Mouse (Mus musculus) bone marrow, adult 2 months (tissue): Measurements from ENCODE around the gene Mrps6. TPM values are rescaled to one million over a fixed set of nuclear protein-coding genes. Genes with fewer than 3 reads are reported as not detected.
A peak's percentile ranks its signal among the peaks of the same experiment; 100 is the strongest.

Experiments
- H3K27ac ChIP-seq: fragments of 200-500 bp; 2 replicates; pipeline ENCODE4 v1.5.1; 2012; ENCODE audit warnings: low read depth, mild to moderate bottlenecking, control low read depth, inconsistent platforms, low read length; ENCODE audit not compliant: control insufficient read depth, poor library complexity, insufficient read depth
- H3K4me1 ChIP-seq: fragments of 200-500 bp; 2 replicates; pipeline ENCODE4 v1.6.1; 2011; ENCODE audit warnings: low read length; ENCODE audit not compliant: control insufficient read depth, insufficient read depth
- H3K4me3 ChIP-seq: fragments of 200-500 bp; replicated peaks from 2 replicates; pipeline ENCODE3; 2011; ENCODE audit warnings: mild to moderate bottlenecking, low read depth, low read length, control low read depth; ENCODE audit not compliant: control insufficient read depth
- CTCF ChIP-seq: fragments of 200-500 bp; IDR thresholded peaks from 2 replicates; pipeline ENCODE4 v1.5.1; 2011; ENCODE audit warnings: low read length, control low read depth; ENCODE audit not compliant: control insufficient read depth, insufficient read depth
- POLR2A ChIP-seq: fragments of 200-500 bp; IDR thresholded peaks from 2 replicates; pipeline ENCODE4 v1.6.1; 2011; ENCODE audit warnings: low read depth, mild to moderate bottlenecking, control low read depth, low read length, borderline replicate concordance; ENCODE audit not compliant: control insufficient read depth
- WGBS: fragments of 180-500 bp; shearing (Covaris S2); methylation state at CpG from one replicate; pipeline ENCODE4 v1.1.7; 2018; 5-methylcytosine and 5-hydroxymethylcytosine counted together
- polyA plus RNA-seq: library from polyadenylated mRNA; stranded (reverse); fragments of >200 nt; gene quantifications from 2 replicates; pipeline ENCODE4 v1.2.4, GENCODE M21; 2011; ENCODE audit warnings: low replicate concordance; ENCODE audit not compliant: missing spikeins, insufficient read depth, insufficient read length

Gene Mrps6
- polyA plus RNA-seq, 1 experiment, result 15.7 TPM

DNA sequence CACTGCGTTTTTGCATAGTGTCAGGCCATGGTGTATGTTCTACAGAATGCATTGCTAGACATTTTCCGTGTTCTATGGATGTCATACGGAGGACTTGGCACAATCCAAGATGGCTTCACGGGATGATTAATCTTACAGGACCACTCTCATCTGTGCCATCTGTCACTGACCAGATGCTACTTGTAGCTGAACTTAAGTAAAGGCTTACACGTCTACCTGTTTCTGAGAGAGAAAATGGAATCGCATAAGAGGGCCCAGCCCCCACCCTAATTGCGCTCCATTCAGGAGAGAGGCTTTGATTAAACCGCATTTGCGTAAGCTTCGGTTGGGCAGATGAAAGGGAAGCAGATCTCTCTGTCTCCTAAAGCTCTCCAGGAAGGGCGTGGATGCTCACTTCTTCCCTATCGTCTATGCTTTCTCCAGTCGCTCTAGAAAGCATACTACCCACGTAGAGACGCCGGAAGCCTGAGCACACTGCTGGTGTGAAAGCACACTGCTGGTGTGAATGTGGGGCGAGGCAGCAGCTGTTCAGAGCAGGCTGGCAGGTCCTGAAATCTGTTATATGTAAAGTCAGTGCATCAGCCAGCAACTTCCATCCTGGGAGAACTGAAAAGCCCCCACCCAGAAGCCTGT lies 62.9 kb downstream of the Mrps6 start:
- Histone ChIP-seq H3K4me3 (no peak overlapping the region), H3K27ac (no peak overlapping the region), H3K4me1 (no peaks in the 10 kb centered on the region)
- WGBS, result 86% methylated on average over 17 of the region's 17 CpGs
- no peak for TF ChIP-seq POLR2A
- TF ChIP-seq CTCF, result no peak

DNA sequence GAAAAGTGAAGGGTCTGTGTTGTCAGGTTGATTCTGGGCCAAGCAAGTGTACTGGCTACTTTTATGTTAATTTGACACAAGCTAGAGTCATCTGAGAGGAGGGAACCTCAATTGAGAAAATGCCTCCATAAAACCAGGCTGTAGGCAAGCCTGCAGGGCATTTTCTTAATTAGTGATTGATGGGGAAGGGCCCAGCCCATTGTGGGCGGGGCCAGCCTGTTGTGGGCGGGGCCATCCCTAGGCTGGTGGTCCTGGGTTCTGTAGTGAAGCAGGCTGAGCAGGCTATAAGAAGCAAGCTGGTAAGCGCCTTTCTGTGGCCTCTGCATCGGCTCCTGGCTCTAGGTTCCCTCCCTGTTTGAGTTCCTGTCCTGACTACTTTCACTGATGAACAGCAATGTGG lies 69.2 kb downstream of the Mrps6 start:
- TF ChIP-seq POLR2A (no peak), CTCF (no peak)
- H3K4me1 ChIP-seq, result no peaks in the 10 kb centered on the region
- no peak overlapping the region for H3K27ac ChIP-seq
- WGBS, result 66% methylated on average over 4 of the region's 4 CpGs
- H3K4me3 ChIP-seq, result no peak overlapping the region

DNA sequence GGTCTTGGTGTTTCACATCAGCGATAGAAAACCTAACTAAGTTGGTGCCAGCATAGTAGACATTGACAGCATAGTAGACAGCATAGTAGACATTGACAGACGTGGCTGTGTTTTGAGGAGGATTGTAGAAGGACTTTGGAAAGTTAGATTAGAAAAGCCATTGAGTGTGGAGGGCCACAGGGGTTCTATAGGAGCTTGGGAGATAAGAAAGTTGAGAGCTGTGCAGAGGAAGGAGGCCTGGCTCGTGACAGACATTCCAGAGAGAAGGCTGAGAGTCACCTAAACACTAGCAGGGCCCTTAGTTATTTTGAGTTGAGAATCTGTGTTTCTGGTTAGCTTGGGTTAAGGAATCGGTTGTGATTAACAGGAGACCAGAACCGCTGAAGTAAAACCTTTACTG lies 69.6 kb downstream of the Mrps6 start:
- WGBS, result 76% methylated on average over 5 of the region's 5 CpGs

GRCm38 (mm10) chr16:92129843-92130242 lies 71.8 kb downstream of the Mrps6 start:
- H3K4me1 ChIP-seq, result no peaks in the 10 kb centered on the region
- WGBS, result 69% methylated on average over 8 of the region's 8 CpGs
- TF ChIP-seq POLR2A (no peak), CTCF (no peak)
- no peak overlapping the region for H3K27ac ChIP-seq
- no peak overlapping the region for H3K4me3 ChIP-seq

More for the DNA sequence above, 69.6 kb downstream of the Mrps6 start:
- no peak overlapping the region for H3K27ac ChIP-seq
- no peaks in the 10 kb centered on the region for H3K4me1 ChIP-seq
- H3K4me3 ChIP-seq, result no peak overlapping the region
- no peak for TF ChIP-seq POLR2A
- no peak for TF ChIP-seq CTCF

DNA sequence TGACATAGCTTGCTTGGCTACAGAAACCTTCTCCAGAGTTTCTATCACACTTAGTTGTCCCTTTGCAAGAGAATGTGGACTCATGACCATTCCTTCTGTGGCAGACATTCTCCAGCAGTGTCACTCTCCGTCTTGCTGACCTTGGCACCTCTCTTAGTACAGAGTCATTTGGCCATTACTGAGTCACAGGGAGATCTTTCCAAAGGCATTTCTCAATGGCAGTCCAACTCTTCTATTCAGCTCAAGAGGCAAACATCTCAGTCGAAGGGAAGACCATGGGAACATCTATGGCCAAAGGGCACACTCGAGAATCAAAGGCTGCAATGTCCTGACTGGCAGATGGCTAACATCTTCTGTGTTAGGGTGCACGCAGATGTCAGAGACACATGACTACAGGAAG lies 74.4 kb downstream of the Mrps6 start:
- H3K4me1 ChIP-seq, result no peaks in the 10 kb centered on the region
- no peak for TF ChIP-seq CTCF
- no peak for TF ChIP-seq POLR2A
- H3K4me3 ChIP-seq, result no peak overlapping the region
- WGBS, result 74% methylated on average over 4 of the region's 4 CpGs
- H3K27ac ChIP-seq, result no peak overlapping the region

DNA sequence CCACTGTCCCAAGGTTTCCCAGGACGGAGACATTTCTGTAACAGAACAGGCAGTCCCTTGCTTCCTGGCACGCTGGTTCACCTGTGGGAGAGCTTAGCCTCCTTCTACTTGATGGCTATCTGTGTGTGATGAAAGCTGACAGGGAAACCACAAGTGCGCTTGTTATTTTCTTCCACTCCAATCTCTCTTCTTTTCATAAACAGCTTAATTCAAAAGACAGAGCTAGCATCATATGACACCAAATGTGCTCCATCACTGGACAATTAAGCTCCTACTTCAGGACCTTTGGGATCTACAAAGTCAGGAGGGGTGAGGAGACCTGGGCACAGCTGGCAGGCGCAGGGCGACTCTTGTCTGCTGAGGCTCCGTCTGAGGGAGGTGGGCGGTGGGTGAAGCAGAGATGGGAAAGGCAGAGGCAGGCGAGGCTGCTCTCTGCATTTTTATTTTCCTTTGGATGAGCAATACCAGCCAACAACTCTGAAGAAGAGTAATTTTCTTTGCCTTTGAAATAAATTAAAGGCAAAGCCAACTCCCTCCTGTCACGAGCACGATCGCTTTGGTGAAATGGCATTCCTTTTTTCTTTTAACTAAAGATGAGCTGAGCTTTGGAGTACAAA lies 76.2 kb downstream of the Mrps6 start:
- TF ChIP-seq POLR2A (no peak), CTCF (no peak)
- H3K4me3 ChIP-seq, result no peak overlapping the region
- 79% methylated on average over 11 of the region's 11 CpGs for WGBS
- H3K27ac ChIP-seq, result no peak overlapping the region
- no peaks in the 10 kb centered on the region for H3K4me1 ChIP-seq

DNA sequence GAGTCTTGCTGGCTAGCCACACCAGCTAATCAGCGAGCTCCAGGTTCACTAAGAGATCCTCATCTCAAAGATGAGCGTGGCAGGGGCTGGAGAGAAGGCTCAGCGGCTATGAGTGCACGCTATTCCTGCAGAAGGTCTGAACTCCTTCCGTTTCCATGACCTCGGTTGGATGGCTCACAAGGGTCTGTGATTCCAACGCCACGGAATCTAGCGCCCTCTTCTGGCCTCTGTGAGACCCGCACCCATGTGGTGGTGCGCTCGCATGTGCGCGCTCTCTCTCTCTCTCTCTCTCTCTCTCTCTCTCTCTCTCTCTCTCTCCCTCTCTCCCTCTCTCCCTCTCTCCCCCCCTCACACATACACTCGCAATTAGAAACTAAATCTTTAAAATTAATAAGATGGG lies 78.2 kb downstream of the Mrps6 start:
- WGBS, result 87% methylated on average over 15 of the region's 15 CpGs

GRCm38 (mm10) chr16:92139386-92140261 lies 81.6 kb downstream of the Mrps6 start:
- TF ChIP-seq CTCF (no peak), POLR2A (no peak)
- Histone ChIP-seq H3K4me1 (no peaks in the 10 kb centered on the region), H3K27ac (no peak overlapping the region), H3K4me3 (no peak overlapping the region)
- WGBS, result 72% methylated on average over 15 of the region's 15 CpGs

More for the DNA sequence above, 78.2 kb downstream of the Mrps6 start:
- TF ChIP-seq CTCF (0 out of 2 replicates have a peak, but pooled peaks have one; percentile 10), POLR2A (no peak)
- no peaks in the 10 kb centered on the region for H3K4me1 ChIP-seq
- no peak overlapping the region for H3K27ac ChIP-seq
- H3K4me3 ChIP-seq, result no peak overlapping the region
